Mouse (Mus musculus) liver, embryonic 14.5 days (tissue): ENCODE data around the gene Spata5.

ENCODE experiments used
- CTCF ChIP-seq: IDR thresholded peaks from 2 replicates; pipeline ENCODE4 v1.5.1; 2016; ENCODE audit warnings: antibody characterized with exemption, low read depth, control low read depth
- EP300 ChIP-seq: IDR thresholded peaks from 2 replicates; pipeline ENCODE4 v1.6.1; 2016; ENCODE audit warnings: antibody characterized with exemption, low read depth

GRCm38 (mm10) chr3:37413446-37413845 lies 6.2 kb upstream of the Spata5 start:
- TF ChIP-seq CTCF (no peak), EP300 (no peak)
